Mouse (Mus musculus) C2C12 (cell line): ENCODE results near the gene Aqp5.

Experiments
- CTCF ChIP-seq: IDR thresholded peaks from one replicate; pipeline ENCODE4 v1.5.1; 2011; ENCODE audit not compliant: control insufficient read depth, insufficient read depth, insufficient read length
- FOSL1 ChIP-seq: IDR thresholded peaks from one replicate; pipeline ENCODE4 v1.8.0; 2011; ENCODE audit warnings: mild to moderate bottlenecking, low read length; ENCODE audit not compliant: poor library complexity, insufficient read depth, severe bottlenecking
- MAX ChIP-seq: IDR thresholded peaks from one replicate; pipeline ENCODE4 v1.6.1; 2011; ENCODE audit warnings: mild to moderate bottlenecking, control low read depth
- MYOD1 ChIP-seq: IDR thresholded peaks from one replicate; pipeline ENCODE4 v1.6.1; 2011; ENCODE audit warnings: low read depth; ENCODE audit not compliant: control insufficient read depth, insufficient read length
- MYOG ChIP-seq: IDR thresholded peaks from one replicate; pipeline ENCODE4 v1.6.1; 2011; ENCODE audit not compliant: control insufficient read depth, insufficient read length; ENCODE audit errors: extremely low read depth
- USF1 ChIP-seq: IDR thresholded peaks from one replicate; pipeline ENCODE4 v1.6.1; 2011; ENCODE audit warnings: low read depth, mild to moderate bottlenecking, control low read depth, moderate library complexity

DNA sequence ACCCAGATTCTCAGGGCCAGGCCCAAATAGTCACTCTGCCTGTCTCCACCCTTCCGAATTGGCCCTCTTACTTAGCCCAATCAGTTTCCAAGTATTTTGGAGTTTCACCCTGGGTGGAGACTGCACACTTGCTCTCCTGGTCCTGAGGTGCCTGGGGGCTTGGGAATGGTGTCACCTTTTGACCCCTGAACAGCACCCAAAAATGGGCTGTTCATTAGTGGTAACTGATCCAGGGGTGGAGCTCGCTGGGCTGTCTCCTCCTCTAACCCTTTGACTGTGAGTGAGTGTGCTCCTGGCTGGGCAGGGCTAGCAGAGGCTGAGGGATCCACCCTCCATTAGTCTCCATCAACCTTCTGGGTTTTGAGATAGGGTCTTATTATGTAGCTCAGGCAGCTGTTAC, 40.7 kb upstream of the Aqp5 start:
- TF ChIP-seq MYOG: no peak
- TF ChIP-seq CTCF: no peak
- no peak for TF ChIP-seq FOSL1
- no peak for TF ChIP-seq MYOD1
- TF ChIP-seq MAX: no peak
- no peak for TF ChIP-seq USF1
